Mouse (Mus musculus): Measurements from ENCODE around the gene Ddi2.
A peak's percentile ranks its signal among the peaks of the same experiment; 100 is the strongest.

Ddi2 gene

GRCm38 (mm10) chr4:141694719-141695118 lies 28.5 kb downstream of the Ddi2 start:
- DNase-seq (ENCODE audit: low spot score in 2 of 2) = no peak

- no peak for DNase-seq (ENCODE audit: low spot score in 2 of 2)
Observed at GRCm38 (mm10) chr4:141688505-141688904, 34.7 kb downstream of the Ddi2 start.

GRCm38 (mm10) chr4:141686525-141686924 lies 36.7 kb downstream of the Ddi2 start:
- DNase-seq (ENCODE audit: low spot score in 2 of 2) = no peak

GRCm38 (mm10) chr4:141686093-141686492 lies 37.1 kb downstream of the Ddi2 start:
- no peak for DNase-seq (ENCODE audit: low spot score in 2 of 2)

- DNase-seq (ENCODE audit: low spot score in 2 of 2) = no peak
Observed at GRCm38 (mm10) chr4:141685499-141685898, 37.7 kb downstream of the Ddi2 start, which contains the start of gene Rsc1a1. Gene Rsc1a1, minus strand, starts transcription at chr4:141685599.

GRCm38 (mm10) chr4:141682706-141683230 lies 40.5 kb downstream of the Ddi2 start:
- no peak for DNase-seq (ENCODE audit: low spot score in 2 of 2)

- no peak for DNase-seq (ENCODE audit: low spot score in 2 of 2)
Observed at GRCm38 (mm10) chr4:141681767-141682166, 41.5 kb downstream of the Ddi2 start.

- DNase-seq (ENCODE audit: low spot score in 2 of 2) = no peak
Observed at GRCm38 (mm10) chr4:141680892-141681291, 42.3 kb downstream of the Ddi2 start.

- DNase-seq (ENCODE audit: low spot score in 2 of 2) = no peak
Observed at GRCm38 (mm10) chr4:141679016-141679415, 44.2 kb downstream of the Ddi2 start.

- DNase-seq (ENCODE audit: low spot score in 2 of 2) = no peak
Observed at GRCm38 (mm10) chr4:141676462-141676979, 46.7 kb downstream of the Ddi2 start.

GRCm38 (mm10) chr4:141672325-141672724 lies 50.9 kb downstream of the Ddi2 start:
- no peak for DNase-seq (ENCODE audit: low spot score in 2 of 2)

GRCm38 (mm10) chr4:141671389-141671788 lies 51.8 kb downstream of the Ddi2 start:
- no peak for DNase-seq (ENCODE audit: low spot score in 2 of 2)

- no peak for DNase-seq (ENCODE audit: low spot score in 2 of 2)
Observed at GRCm38 (mm10) chr4:141669898-141670712, 53.1 kb downstream of the Ddi2 start.

- DNase-seq (ENCODE audit: low spot score in 2 of 2) = no peak
Observed at GRCm38 (mm10) chr4:141664799-141665198, 58.4 kb downstream of the Ddi2 start, which contains the start of gene Plekhm2. Gene Plekhm2, minus strand, starts transcription at chr4:141664899.

- peak; percentile 54 to 65 for DNase-seq (ENCODE audit: low spot score in 2 of 2)
Observed at GRCm38 (mm10) chr4:141664011-141664745, 59.0 kb downstream of the Ddi2 start.

- DNase-seq (ENCODE audit: low spot score in 2 of 2) = peak in 1 of 2 experiments; percentile 20
Observed at GRCm38 (mm10) chr4:141663122-141663931, 59.9 kb downstream of the Ddi2 start.

- no peak for DNase-seq (ENCODE audit: low spot score in 2 of 2)
Observed at GRCm38 (mm10) chr4:141660884-141661283, 62.3 kb downstream of the Ddi2 start.

GRCm38 (mm10) chr4:141659739-141660138 lies 63.5 kb downstream of the Ddi2 start:
- DNase-seq (ENCODE audit: low spot score in 2 of 2) = no peak

- no peak for DNase-seq (ENCODE audit: low spot score in 2 of 2)
Observed at GRCm38 (mm10) chr4:141658846-141659484, 64.3 kb downstream of the Ddi2 start.

GRCm38 (mm10) chr4:141656932-141657331 lies 66.3 kb downstream of the Ddi2 start:
- DNase-seq (ENCODE audit: low spot score in 2 of 2) = no peak
